Mouse (Mus musculus) left cerebral cortex, postnatal 4 days (tissue): ENCODE measurements around the gene Arid5b. TPM values are rescaled to one million over a fixed set of nuclear protein-coding genes. Genes with fewer than 3 reads are reported as not detected.

Source experiments
- DNase-seq: peaks from one replicate; pipeline ENCODE4 v3.0.0-alpha.2; 2022
- intact Hi-C: fragments of 180-260 bp; cut with DNase I; formaldehyde crosslinking; loops from one replicate; pipeline ENCODE4 v1.15.1; 2025
- total RNA-seq, 2 experiments: library from RNA; stranded (reverse); gene quantifications; 2 replicates each; pipeline ENCODE4 v1.2.3; 2021

The Arid5b gene
- total RNA-seq, 2 experiments from 2014 or later, result 28.7 to 31.5 TPM

- DNase-seq, result no peak
- intact Hi-C loops, result no loop called here
These were observed 106.6 kb downstream of the Arid5b start for GRCm38 (mm10) chr10:68171974-68172373.

- DNase-seq, result no peak
- intact Hi-C loops, result no loop called here
These were observed 109.9 kb downstream of the Arid5b start for GRCm38 (mm10) chr10:68168613-68169012.

- intact Hi-C loops, result no loop called here
These were observed 110.4 kb downstream of the Arid5b start for GRCm38 (mm10) chr10:68168141-68168540.

GRCm38 (mm10) chr10:68167118-68167517 lies 111.4 kb downstream of the Arid5b start:
- intact Hi-C loops, result no loop called here

More at GRCm38 (mm10) chr10:68168141-68168540, 110.4 kb downstream of the Arid5b start:
- DNase-seq, result no peak

GRCm38 (mm10) chr10:68166695-68167086 lies 111.8 kb downstream of the Arid5b start:
- intact Hi-C loops, result no loop called here
- no peak for DNase-seq

More at GRCm38 (mm10) chr10:68167118-68167517, 111.4 kb downstream of the Arid5b start:
- DNase-seq, result no peak

- no peak for DNase-seq
These were observed 112.5 kb downstream of the Arid5b start for GRCm38 (mm10) chr10:68165709-68166694.

DNA sequence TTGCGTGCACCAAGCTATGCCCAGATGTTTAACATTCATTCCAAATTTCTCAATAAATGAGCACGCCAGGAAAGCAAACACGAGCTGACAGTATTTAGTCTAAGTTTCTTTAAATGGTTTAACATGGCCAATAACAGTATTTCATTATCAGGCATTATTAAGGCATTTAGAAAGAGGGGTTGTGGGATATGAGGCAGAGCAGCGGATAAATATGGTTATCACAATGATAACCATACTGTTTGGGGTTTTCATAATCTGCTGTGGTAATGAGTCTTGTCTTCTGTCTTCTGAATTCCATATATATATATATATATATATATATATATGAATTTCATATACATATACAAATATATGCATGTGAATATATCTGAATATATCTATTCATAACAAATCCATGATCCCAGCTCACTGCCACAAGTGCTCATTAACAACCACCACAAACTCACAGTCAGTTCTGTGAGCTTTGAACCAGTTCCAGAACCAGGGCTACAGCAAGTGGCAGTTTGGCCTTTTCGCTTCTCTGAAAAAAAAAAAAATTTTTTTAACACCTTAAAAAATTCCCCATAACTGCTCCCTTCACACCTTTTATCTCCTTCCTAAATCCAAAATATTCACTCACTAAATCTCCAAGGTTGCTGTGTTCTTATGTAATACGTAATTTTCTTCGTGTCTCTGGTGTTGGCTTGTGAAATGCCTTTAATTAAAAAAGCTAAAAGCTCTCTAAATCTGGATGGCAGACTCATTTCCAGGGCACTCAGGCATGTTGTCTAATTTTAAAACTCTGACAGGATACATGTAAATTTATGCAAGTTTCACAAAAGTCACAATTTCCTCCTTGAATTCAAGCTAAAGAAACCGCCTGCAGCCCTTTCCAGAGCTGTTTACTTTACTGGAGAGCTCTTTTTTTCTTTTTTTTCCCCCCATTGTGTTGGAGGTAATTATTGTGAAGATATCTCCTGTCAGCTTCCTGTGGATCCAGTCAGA lies 113.5 kb downstream of the Arid5b start:
- intact Hi-C loops, result no loop called here
- DNase-seq, result no peak

More at GRCm38 (mm10) chr10:68165709-68166694, 112.5 kb downstream of the Arid5b start:
- intact Hi-C loops, result no loop called here

- intact Hi-C loops, result no loop called here
- no peak for DNase-seq
These were observed 114.4 kb downstream of the Arid5b start for GRCm38 (mm10) chr10:68164137-68164536.

GRCm38 (mm10) chr10:68159759-68160158 lies 118.8 kb downstream of the Arid5b start:
- DNase-seq, result no peak
- intact Hi-C loops, result loop anchor here (10.0 kb wide), 1 partner anchor 115 kb away; the partner anchor contains the start of gene Arid5b

- no peak for DNase-seq
- intact Hi-C loops, result loop anchor here (10.0 kb wide), 1 partner anchor 116 kb away; the partner anchor contains the start of gene Arid5b
These were observed 120.0 kb downstream of the Arid5b start for GRCm38 (mm10) chr10:68158555-68158954.

DNA sequence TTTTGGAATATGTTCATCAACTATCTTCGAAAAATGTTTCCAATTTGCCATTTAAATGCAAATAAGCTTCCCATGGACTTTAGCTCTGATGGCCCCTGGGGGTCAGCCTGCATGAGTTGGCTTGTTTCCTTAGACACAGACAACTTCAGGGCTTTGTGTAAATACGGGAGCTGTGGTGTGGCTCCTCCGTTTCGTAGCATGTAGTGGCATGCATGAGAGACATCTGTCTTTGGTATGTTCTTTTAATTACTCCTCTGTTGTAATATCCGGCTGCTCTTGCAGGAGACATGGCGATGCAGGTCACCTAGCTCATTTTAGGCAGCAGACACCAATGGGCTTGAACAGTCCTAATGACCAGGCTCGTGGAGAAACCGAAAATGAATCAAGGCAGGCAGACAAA lies 121.0 kb downstream of the Arid5b start:
- intact Hi-C loops, result loop anchor here (10.0 kb wide), 1 partner anchor 117 kb away; the partner anchor contains the start of gene Arid5b
- no peak for DNase-seq

DNA sequence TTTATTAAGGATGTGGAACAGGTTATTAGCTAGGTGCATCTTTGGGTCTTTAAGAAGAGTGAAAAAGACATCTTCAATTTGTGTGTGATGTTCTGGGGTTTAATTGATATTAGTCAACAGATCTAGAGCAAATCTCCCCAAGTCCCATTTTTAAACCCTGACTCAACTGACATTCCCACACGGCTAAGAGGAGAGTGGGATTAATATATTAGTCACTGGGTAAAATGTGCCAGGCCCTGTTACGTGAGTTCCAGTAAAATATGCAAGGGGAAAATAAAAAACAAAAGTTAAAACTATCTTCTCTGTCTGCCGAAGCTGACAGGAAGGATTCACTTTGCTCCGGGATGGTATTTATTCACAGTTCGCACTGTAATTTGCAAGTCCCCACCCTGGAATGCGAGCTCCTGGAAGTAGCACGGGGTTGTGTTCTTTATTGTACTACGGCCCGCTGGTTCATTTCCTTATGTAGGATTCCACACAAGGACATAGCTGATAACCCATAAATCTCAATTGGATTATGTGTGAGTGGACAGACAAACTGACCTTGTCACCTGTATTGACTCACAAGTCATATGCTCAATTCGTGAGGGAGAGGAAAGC lies 121.8 kb downstream of the Arid5b start:
- intact Hi-C loops, result loop anchor here (10.0 kb wide), 1 partner anchor 118 kb away; the partner anchor contains the start of gene Arid5b
- DNase-seq, result no peak

DNA sequence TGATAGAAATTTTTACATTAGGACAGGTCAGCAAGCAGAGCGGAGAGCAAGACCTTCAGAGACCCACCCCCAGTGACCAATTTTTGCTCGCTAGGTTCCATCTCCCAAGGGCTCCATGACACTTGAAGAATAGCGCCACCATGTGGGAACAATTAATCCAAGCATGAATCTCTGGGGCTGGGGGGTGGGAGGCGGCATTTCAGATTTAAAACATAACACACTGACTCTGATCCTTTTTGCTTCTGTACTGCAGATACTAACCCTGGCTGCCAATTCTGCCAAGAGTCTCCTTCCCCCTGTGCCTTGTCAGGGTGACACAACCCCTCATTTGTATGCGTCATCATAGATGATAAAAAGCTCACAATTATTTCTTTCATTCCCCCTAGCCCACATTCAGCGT lies 122.4 kb downstream of the Arid5b start:
- intact Hi-C loops, result loop anchor here (10.0 kb wide), 1 partner anchor 119 kb away; the partner anchor contains the start of gene Arid5b
- no peak for DNase-seq

DNA sequence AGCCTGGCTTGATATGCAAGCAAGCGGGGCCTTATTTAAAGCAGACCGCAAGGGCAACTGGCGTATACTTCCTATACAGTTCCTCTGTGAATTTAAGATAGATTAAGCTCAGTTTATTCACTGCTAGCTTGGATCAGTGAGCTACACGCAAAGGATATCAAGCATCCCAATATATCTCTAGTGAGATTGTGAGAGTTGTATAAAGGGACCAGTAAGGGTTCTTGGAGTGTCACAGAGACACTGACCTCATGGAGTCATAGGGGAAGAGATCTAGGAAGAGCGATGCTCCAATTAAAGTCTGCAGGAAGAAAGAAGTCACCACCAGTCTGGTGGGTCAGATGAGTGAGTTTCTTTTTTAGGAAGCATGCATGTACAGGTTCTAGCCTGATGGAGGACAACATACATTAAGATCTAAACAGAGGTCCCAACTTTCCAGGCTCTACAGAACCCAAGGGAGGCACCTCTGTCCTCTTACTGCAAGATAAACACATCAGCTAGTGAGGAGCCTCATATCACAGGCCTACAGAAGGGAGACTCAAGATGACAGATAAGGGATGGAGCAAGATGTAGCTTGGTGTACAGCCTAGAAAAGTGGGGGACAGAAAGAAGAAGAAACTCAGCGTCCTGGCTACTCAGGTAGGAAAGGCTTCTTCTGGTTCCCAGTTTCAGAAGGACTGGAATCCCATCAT lies 123.0 kb downstream of the Arid5b start:
- no peak for DNase-seq
- intact Hi-C loops, result loop anchor here (10.0 kb wide), 1 partner anchor 119 kb away; the partner anchor contains the start of gene Arid5b

- intact Hi-C loops, result loop anchor here (5.0 to 10.0 kb wide), 2 partner anchors 121 to 152 kb away; partner anchors contain the start of gene Arid5b
- DNase-seq, result no peak
These were observed 124.3 kb downstream of the Arid5b start for GRCm38 (mm10) chr10:68154046-68154765.

- no peak for DNase-seq
- intact Hi-C loops, result loop anchor here (5.0 to 10.0 kb wide), 2 partner anchors 121 to 151 kb away; partner anchors contain the start of gene Arid5b
These were observed 125.0 kb downstream of the Arid5b start for GRCm38 (mm10) chr10:68153344-68154045.

DNA sequence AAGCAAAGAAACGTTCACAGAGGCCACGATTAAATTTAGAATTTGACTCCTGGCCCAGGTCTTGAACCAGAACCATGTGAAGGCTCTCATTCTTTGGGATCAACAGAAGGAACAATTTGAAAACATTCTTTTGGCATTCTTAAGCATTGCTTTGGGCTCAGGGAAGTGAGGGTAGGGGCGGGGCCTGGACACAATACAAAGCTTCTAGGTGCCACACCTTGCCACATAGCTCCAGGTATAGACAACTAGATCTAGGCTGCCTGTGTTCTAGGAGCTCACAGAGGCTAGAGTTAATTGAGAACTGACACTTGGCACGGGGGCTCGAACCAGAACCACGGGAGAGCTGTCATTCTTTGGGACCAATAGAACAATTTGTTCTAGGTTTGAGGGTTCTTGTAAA lies 130.0 kb downstream of the Arid5b start:
- no peak for DNase-seq
- intact Hi-C loops, result loop anchor here (10.0 kb wide), 1 partner anchor 284 kb away; no protein-coding TSS in a partner anchor

- intact Hi-C loops, result loop anchor here (10.0 kb wide), 1 partner anchor 283 kb away; no protein-coding TSS in a partner anchor
- no peak for DNase-seq
These were observed 130.8 kb downstream of the Arid5b start for GRCm38 (mm10) chr10:68147730-68148129.
